Mouse (Mus musculus) ovary, postnatal 14 days (tissue): Measurements from ENCODE around the gene Bricd5.

ENCODE experiments used
- DNase-seq: peaks from one replicate; pipeline ENCODE4 v3.0.0; 2022; ENCODE audit warnings: low spot score

The Bricd5 gene

DNA sequence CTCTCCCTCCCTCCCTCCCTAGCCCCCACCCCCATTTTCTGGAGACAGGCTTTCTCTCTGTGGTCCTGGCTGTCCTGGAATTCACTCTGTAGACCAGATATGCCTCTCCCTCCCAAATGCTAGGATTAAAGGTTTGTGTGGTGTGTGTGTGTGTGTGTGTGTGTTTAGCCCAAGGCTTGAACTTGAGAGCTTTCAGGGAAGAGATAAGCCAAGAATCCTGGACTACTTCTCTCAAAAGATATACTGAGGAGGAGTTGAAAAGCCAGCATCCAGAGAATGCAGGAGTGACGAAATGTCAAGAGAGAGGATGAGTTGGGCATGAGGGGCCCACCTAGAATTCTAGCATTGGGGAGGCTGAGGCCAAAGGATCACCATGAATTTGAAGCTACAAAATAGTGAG, 10.8 kb upstream of the Bricd5 start:
- DNase-seq = no peak

DNA sequence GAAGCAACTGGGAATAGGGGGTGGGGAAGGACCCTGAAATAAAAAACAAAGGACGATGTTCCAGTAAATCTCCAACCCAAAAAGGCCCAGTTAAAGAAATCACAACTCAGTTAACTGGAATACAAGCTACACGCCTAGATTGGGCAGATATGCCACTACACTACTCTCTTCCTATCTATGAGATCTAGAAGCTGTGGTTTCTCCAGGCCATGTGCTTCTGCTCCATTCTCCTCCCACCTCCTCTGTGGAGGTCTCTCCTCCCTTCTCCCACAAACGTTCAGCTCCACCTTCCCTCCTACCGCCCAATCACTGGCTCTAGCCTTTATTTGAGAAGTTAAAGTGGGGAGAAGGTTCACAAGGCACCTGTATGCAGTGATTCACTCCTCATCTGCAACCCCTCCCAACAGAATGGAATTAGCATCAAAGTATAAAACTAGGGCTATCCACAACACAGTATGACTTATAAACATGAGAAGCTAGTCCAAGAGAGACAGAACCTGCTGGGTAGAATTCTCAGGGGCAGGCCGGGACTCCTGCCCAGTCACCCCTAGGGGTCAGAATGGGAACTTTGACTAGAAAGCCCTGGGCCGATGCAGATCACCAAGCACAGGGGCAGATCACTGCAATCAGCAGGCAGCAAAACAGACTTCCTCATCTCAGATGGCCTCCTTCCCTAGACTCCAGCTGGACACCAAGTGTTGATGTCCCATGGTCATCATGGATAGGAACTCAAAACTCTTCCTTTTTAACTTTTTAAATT, 10.1 kb upstream of the Bricd5 start:
- DNase-seq = no peak

DNA sequence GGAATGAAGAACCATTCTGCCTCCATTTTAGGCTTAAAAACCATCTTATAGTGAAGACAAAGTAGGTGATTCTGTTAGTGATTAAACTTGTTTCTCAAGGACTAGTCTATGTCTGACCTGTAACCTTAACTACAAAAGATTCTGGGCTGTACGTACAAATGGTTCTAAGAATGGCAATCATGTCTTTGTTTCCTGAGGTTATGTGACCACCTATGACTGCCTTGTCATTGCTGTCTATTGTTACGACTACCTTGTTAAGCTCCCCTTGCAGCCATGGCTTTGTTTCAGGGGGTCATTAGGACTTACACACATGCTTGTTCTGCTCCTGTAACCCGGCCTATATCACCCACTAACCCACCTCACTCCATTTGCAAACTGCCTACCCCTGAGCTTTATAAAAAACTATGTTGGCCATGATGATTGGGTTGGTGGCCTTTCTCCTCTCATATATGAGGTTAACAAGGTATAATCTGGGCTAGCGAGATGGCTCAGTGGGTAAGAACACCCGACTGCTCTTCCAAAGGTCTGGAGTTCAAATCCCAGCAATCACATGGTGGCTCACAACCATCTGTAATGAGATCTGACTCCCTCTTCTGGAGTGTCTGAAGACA, 4.9 kb upstream of the Bricd5 start:
- DNase-seq = no peak

DNA sequence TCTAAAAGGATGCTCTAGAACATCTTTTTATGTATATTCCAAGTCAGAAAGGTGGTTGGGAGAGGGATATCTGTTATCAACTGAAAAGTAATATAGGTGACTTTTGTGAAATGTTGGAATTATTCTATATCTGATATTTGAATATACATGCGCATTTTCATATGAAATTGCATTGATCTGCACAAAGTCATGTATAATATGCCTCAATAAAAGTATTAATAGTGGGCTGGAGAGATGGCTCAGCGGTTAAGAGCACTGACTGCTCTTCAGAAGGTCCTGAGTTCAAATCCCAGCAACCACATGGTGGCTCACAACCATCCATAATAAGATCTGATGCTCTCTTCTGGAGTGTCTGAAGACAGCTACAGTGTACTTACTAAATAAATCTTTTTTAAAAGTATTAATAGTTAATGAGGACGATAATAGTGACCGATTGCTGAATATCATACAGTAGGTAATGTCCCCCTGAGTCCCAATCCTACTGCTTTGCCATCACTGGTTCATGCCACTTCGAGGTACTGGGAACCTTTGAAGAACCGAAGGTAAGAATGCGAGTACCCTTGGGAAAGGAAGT, 4.3 kb upstream of the Bricd5 start:
- DNase-seq = no peak

DNA sequence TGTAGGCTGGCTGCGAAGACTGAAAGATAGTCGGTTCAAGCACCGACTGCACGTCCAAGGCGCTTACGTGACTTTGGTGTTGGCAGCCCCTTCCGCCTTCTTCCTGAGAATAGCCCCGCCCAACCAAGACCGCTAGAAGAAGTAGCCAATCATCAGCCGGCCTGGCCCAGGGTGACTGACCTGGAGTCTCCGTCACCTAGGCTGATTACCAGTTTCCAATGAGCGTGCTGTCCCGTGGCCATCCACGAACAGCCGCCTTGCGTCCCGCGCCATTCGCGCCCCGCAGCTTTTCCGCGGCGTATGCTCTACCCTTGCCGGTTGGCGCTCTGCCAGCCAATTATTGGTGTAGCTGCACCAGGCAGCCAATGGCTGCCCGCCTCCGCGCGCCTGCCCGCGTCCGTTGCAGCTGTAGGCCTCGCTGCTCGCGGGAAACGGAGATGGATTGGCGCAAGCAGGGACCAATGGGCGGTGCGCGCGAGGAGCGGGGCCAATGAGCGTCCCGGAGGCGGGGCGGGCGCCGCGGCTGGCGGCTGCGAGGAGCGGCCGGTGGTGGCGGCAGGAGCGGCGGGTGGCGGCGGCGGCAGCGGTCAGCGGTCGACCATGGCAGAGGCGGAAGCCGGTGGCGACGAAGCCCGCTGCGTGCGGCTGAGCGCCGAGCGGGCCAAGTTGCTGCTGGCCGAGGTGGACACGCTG, 3.6 kb upstream of the Bricd5 start, which contains the start of the genes E4f1 and Pgp:
Gene E4f1, minus strand, starts transcription at position 404 of the 693 bp plus-strand sequence.
Gene Pgp, plus strand, starts transcription at position 483 of the 693 bp plus-strand sequence.
- peak; percentile 97 for DNase-seq

DNA sequence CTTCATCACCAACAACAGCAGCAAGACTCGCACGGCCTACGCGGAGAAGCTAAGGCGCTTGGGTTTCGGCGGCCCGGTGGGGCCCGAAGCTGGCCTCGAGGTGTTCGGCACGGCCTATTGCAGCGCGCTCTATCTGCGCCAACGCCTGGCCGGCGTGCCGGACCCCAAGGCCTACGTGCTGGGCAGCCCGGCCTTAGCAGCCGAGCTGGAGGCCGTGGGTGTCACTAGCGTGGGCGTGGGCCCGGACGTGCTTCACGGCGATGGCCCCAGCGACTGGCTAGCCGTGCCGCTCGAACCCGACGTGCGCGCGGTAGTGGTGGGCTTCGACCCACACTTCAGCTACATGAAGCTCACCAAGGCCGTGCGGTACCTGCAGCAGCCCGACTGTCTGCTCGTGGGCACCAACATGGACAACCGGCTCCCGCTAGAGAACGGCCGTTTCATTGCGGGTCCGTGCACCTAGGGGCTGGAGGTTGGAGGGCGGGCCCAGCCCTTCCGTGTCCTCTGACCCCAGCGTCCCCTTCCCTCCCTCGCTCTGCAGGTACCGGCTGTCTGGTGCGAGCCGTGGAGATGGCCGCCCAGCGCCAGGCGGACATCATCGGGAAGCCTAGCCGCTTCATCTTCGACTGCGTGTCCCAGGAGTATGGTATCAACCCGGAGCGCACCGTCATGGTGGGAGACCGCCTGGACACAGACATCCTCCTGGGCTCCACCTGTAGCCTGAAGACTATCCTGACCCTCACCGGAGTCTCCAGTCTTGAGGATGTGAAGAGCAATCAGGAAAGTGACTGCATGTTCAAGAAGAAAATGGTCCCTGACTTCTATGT, 2.8 kb upstream of the Bricd5 start:
- no peak for DNase-seq

DNA sequence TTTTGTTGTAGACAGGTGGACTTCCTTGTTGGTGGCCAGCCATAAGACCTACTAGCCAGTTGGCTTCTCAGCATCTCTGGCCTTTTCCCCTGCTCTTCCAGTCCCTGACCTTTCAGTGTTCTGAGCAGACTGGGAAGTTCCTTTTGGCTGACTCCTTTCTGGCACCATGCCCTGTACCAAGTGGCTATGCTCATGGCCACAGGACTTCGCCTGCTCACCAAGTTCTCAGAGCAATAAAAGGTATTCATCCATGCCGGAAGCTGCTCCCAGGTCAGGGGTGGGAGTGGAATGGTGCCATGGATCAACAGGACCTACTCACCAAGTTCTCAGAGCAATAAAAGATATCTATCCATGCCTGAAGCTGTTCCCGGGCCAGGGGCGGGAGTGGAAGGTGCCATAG, 1.2 kb upstream of the Bricd5 start:
- DNase-seq = no peak

DNA sequence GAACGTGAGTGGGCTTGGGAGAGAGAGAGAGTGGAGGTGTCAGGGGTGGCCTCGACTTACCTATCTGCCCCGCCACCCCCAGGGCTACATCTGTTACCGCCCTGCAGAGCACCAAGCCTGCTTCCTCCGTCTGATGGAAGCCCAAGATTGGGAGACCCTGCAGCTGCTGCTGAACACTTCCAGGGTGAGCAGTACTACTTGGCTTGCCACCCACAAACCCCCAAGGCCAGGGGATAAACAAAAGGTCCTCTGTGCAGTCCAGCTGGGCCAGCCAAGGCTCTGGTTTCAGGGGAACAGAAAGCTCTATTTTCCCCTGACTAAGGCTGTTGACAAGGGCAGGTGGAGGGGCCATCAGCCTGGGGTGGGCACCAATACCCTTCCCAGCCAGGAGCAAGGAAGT, 873 bp downstream of the Bricd5 start:
- DNase-seq = no peak

DNA sequence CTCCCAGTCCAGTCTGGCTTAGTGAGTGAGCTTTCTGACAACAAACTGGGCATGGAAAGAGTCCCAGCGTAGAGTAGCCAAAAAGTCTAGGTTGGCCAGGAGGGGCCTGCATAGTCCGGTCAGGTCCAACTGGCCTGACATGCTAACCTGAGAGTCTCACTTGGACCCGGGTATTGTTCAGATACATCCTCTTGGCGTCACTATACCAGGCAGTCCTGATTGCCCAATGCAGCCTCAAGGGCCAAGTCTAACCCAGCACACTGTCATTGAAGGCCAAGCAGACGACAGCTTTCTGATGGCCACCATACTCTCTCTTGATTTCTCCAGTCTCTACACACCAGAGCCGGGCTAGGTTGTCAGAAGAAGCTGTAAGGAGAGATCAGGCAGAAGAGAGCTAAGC, 1.9 kb downstream of the Bricd5 start:
- DNase-seq = no peak

DNA sequence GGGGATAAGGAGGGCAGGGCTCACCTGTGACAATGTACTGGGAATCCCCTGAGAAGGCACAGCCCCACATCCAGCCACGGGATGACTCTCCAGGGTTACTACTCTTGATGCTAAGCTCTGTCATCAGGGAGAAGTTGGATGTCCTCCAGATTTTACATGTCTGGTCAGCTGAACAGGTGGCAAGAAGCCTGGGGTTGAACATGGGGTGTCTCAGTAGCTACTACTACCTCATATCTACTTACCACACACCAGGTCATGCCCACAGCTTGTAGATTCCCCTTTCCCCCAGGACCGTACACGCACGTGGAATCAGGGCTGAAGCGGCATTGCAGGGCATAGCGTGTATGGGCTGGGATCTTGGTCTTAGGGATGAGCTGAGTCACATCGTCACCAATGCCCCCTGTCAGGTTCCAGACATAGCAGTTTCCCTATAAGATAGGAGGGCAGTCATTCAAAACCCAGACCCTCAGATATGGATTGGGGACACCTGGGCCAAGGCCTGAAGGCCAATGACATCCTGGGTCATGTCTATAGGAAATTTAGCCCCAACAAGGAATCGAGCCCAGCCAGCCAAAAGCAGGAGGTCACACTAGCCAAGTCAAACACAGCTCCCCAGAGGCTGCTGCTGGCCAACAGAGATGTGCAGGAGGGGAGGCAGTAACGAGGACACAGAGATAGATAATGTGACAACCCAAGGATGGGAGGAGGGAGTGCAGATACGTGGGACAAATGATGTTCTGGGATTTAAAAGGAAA, 2.5 kb downstream of the Bricd5 start:
- DNase-seq = no peak

DNA sequence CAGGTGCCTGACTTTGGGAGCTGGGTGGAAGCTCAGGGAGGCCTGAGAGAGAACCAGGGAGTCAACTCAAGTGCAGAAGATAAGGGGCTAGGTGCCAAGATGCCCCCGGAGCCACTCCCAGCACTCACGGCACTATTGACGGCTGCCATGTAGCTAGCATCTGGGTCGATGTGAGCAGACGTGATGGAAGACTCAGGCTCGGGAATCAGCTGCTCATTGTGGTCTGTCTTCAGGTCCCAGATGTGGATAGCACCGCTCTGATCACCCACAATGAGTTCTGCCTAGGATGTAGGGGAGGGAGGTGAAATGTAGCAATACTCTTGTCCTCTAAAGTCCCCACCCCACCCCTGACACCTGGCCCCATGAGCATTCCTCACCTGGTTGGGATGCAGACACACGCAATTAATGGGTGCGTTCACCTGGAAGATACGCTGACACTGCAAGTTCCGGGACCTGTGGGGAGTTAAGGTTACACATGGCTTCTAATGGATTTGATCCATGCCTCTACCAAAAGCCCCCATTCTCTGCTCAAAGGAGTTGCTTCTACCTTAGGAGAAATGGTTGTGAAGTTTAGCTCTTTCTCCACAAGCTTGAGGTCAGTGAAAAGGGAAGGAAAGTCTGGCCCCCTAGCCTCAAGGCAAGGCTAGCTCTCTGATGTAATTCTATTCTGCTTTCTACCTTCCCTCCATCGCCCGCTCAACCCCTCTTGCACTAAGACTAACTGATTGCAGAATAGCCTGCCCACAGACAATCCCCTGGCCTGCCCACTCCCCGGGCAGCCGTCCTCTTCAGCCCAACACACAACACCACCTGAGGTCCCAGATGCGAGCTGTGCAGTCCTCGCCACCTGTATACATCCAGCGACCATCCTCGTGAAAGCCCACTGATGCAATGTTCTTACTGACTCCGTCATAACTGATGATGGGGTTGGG, 3.6 kb downstream of the Bricd5 start:
- no peak for DNase-seq

DNA sequence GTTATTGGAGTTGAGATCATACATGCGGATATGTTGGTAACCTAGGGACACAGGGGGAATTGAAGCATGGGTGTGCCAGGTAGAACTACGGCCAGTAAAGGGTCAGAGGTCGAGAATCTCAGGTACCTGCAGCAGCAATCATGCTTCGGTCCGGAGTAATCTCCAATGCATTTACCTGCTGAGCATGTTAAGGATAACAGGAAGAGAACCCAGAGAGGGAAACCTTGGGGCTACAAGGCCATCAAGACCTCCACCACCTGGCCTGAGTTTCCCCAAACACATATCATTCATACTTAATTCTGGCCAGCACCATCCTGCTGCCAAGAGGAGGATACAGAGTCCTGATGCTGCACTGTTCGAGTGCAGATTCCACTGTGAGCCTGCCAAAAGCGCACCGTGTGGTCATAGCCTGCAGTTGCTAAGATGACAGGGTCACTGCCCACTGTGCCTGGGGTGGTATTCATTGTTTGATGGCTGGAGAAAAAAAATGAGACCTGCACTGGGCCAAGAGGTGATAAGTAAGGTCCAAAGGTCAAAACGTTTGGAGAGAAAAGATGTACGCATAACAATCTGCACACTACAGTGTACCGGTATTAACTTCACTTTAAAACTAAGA, 4.4 kb downstream of the Bricd5 start:
- no peak for DNase-seq

DNA sequence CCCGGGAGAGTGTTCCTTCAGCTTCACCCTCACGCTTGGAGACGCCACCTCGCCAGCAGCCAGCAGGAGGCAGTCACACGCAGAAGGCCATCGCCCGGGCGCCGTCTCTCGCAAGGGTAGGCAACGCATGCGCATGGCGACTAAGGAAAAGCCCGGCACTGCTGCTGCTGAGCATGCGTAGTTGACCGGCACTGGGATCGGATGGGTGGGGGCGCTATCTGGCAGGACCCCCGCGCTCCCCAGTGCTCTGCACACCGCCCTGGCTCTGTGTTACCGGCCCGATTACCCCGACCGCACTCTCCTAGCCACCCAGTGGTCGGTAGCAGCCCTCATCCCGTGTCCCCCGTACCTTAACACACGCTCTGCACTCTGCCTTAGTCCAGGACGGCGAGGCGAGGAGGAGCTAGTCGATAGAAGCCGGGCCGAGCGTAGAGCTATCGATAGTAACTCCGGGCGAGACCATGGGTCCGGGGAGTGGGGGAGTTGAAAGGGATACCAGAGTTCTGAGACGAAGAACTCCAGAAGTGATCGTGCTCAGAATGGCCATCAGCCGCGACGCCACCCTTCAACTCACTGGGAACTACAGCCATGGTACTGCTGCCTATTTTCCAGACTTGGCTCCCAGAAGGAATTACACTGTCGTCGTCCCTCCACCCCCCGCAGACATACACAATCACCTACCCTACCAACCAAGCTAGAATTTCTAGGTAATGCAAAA, 5.1 kb downstream of the Bricd5 start, which contains the start of gene Mlst8:
Gene Mlst8, minus strand, starts transcription at position 416 of the 718 bp plus-strand sequence.
- peak; percentile 96 for DNase-seq

DNA sequence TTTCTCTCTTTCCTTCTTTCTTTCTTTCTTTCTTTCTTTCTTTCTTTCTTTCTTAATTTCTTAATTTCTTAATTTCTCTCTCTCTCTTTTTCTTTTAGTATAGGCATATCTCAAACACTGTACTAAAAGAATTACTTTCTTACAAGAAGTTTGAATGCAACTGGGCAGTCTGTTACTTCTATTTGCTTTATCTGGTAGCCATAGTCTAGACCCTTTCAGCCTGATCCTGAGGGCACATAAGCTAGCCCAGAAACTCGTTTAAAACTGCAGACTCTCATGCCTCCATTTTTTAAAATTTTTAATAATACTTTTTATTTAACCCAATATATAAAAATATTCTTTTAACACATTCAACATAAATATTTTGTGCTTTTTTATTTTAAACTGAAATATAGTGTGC, 5.7 kb downstream of the Bricd5 start:
- no peak for DNase-seq

DNA sequence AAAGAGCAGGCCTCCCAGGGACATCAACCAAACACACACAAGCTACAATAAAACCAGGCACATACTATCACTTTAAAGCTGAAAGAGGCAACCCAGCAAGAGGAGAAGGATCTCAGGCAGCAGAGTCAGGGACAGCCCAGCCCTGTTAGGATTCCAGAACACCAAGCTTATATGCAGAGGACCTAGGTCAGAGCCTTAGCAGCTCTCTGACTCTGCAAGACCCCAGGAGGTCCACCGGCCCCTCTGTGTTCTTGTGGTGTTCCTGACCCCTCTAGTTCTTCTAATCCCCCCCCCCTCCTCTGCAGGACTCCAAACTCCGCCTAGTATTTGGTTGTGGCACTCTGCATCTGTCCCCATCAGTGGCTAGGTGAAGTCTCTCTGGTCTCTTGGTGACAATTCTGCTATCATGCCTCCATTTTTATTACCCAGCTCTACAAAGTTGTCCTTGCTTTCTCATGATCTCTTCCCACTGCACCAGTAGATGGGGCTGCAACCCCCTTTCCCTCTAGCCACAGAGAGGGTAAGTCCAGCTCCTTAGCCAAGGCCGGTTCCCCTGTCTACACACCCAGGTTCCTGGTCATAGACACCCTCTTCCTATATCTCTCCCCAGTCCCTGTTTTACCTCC, 6.6 kb downstream of the Bricd5 start:
- no peak for DNase-seq

DNA sequence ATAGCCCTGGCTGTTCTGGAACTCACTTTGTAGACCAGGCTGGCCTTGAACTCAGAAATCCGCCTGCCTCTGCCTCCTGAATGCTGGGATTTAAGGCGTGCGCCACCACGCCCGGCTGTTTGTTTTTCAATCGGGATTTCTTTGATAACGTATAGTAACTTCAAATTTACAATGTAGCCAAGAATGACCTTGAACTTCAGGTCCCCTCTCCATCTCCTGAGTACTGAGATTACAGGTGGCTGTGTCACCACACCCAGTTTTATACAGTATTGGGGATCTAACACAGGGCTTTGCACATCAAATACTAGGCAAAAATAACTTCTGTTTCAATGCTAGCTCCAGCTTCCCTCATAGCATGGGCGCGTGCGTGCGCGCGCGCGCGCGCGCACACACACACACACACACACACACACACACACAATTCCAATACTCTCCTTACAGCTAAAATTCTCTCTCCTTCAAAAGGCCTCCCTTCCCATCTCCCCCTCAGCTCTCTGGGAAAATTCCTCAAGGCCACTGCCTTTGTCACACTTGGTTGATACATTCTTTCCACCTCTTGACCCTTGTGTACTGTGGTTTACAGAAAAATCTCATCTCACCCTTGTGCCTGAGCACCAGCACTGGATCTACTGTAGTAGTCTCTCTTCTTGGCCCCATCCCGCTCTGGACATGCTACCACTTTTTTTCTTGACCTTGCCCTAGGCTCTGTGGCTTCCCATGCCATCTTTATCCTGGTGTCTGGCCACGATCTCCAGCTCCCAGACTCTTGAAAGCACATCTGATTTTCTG, 7.5 kb downstream of the Bricd5 start:
- no peak for DNase-seq

DNA sequence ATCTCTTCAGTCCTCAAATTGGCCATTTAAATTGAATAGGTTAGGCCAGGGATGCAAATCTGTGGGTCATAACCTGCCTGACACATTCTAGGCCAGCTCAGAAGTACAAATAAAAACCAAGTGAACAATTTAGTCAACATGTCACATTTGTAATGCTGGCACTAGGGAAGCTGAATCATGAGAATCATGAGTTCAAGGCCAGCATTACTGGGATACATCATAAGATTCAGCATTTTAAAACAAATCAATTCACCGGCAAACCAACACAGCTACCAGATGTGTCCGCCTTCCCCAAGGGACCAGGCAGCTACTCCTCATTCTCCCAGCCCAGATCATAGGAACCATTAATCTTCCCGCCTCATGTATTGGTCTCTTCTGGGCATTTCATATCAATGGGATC, 9.8 kb downstream of the Bricd5 start:
- DNase-seq = no peak
